Mouse (Mus musculus) cerebellum, adult 11-12 months (tissue): ENCODE measurements at regions not wholly inside any gene's neighbourhood (a gene's known extent, or its start where the extent isn't known, plus 50 kb on each side); places are given as distances from the start of the nearest gene placed in this dataset.

Experiments used
- DNase-seq: peaks from one replicate; pipeline ENCODE4 v3.0.0; 2022

GRCm38 (mm10) chr14:58487836-58488235 is 417.5 kb downstream of the Fgf9 start:
- no peak for DNase-seq

- no peak for DNase-seq
Observed at GRCm38 (mm10) chr14:58480454-58480853, 410.1 kb downstream of the Fgf9 start.

GRCm38 (mm10) chr14:58470678-58471077 is 400.3 kb downstream of the Fgf9 start:
- no peak for DNase-seq

DNA sequence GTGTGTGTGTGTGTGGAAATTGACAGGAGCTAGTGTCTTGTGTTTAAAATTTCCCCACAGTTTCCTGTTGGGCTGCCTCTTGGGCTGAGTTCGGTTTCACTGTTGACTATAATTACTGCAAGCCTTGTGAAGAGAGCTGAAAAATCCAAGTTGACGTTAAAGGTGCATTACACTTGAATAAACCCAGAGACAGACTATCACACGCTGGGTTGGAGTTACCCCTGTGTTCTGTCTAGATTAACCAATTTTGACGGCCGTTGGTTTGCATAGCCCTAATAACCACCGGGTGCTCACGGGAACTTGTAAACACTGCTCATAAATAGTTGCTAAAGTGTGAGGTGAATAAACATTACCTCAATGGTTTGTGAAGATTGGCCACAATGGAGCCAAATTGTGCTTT is 398.1 kb downstream of the Fgf9 start:
- DNase-seq, result no peak

DNA sequence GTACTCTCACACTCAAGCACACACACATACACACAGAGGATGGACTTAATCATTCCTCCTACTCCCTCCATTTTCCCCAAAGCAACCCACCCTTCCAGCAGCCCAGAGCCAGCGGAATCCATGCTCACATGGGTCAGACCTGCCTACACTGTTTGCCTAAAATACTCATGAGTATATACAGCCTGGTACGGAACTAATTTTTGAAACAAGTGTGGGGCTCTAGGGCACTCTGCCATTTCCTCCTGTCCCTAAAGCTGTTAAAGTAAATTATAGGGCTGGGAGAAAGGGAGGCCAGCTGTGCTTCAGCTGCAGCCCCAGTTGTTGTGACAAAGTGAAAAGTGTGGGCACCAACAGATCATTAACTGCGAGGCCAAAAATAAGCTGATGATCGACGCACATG is 397.5 kb downstream of the Fgf9 start:
- DNase-seq, result no peak

GRCm38 (mm10) chr14:58446776-58447354 is 376.5 kb downstream of the Fgf9 start:
- DNase-seq, result peak; percentile 6

DNA sequence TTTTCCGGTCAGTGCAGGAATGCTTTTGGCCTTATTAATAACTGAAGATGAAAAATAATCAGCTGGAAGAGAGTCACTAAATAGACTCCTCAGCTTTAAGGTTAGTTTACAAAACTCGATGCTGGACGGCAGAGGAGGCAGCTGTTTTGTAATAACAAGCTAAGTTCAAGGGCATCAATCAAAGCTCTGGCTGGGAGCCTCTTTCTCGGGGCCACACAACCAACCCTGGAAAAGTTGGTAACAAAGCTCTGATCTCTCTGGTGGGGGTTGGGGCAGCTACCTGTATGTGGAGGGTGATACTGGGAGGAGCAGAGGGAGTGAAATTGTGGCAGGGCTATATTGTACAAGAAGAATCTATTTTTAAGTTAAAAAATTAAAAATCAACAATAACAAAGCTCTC is 374.1 kb downstream of the Fgf9 start:
- no peak for DNase-seq

- no peak for DNase-seq
Observed at GRCm38 (mm10) chr14:58442501-58442900, 372.2 kb downstream of the Fgf9 start.

DNA sequence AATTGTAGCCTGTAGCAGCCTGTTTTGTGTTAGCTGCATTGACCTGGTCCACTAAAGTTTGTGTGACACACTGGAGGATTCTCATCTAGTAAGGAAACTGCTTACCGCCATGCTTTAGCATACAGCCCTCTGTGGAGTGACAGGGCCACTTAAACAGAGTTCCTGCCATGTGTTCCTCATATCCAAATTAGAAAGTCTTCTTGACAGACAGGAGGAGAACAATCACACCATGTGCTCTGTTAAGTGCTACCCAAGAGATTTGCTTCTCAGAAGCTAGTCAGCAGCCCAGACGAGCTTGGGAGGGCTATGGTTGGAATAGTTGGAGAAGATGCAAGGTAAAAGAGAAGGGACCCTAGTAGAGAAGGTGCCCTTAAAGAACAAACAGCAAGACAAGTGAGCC is 369.6 kb downstream of the Fgf9 start:
- DNase-seq, result no peak

- DNase-seq, result no peak
Observed at GRCm38 (mm10) chr14:58436096-58436495, 365.7 kb downstream of the Fgf9 start.

GRCm38 (mm10) chr14:58426472-58426871 is 356.1 kb downstream of the Fgf9 start:
- DNase-seq, result no peak

- DNase-seq, result no peak
Observed at GRCm38 (mm10) chr14:58421904-58422303, 351.6 kb downstream of the Fgf9 start.

- no peak for DNase-seq
Observed at GRCm38 (mm10) chr14:58417545-58417944, 347.2 kb downstream of the Fgf9 start.

- no peak for DNase-seq
Observed at GRCm38 (mm10) chr14:58392055-58392726, 321.8 kb downstream of the Fgf9 start.

GRCm38 (mm10) chr14:58390741-58391140 is 320.4 kb downstream of the Fgf9 start:
- no peak for DNase-seq

GRCm38 (mm10) chr14:58387348-58388000 is 317.1 kb downstream of the Fgf9 start:
- no peak for DNase-seq

DNA sequence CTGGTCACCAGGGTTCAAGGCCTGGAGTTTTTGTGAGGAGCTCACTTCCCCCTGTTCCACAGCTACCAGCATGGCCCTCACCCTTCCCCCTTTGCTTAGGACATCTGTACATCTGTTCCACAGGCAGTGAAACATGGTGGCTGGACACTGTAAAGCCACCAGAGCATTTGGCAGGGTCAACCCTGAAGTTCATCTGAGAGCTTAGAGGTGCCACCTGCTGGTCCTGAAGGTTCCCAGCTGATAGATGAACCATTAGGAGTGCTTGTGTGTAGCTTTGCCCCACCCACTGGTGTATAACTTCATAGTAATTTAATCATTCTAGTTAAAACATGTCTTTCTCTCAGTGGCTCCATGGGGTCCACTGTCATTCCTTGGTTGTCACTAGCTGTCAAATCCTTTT is 304.7 kb downstream of the Fgf9 start:
- DNase-seq, result peak; percentile 5

- no peak for DNase-seq
Observed at GRCm38 (mm10) chr14:58356824-58357223, 286.5 kb downstream of the Fgf9 start.

GRCm38 (mm10) chr14:58352986-58353385 is 282.6 kb downstream of the Fgf9 start:
- DNase-seq, result no peak

GRCm38 (mm10) chr14:58336148-58336547 is 265.8 kb downstream of the Fgf9 start:
- DNase-seq, result no peak

- no peak for DNase-seq
Observed at GRCm38 (mm10) chr14:58323164-58323563, 252.8 kb downstream of the Fgf9 start.

DNA sequence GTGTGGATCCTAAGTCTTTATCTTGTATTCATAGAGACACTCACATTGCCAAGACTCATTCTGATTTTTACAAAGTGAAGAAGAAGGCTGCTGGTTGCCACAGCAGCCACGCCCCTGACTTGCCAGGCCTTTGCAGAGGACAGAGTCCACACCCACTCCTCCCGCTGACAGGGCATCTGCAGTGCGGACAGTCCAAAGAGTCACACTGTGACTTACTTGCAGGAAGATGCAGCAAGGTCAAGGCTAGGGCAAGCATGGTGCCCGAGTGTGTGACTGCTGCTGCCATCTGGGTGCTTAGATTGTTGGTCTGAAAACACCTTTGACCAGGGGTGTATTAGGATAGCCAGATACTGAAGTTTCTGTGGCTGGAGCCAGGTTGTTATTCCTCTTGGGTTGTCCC is 252.1 kb downstream of the Fgf9 start:
- DNase-seq, result no peak

DNA sequence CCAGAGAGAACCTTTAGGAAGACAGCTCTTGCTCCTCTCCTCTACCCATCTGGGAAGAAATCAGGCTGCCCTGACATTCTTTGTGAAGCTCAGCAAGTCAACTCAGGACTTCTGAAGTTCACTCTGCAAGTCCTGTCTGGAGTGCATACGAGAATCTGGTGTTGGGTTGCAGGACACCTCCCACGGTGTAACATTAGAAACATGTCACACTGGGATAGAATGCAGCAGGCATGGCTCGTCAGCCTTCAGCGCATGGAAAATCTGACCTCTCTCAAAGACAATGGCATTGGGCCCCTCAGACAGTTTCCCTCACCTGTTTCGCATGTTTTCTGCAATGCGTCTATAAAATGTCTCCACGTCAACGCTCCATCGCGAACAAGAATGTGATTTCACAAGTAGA is 251.5 kb downstream of the Fgf9 start:
- no peak for DNase-seq

GRCm38 (mm10) chr14:58321234-58321633 is 250.9 kb downstream of the Fgf9 start:
- no peak for DNase-seq

GRCm38 (mm10) chr14:58317640-58318039 is 247.3 kb downstream of the Fgf9 start:
- DNase-seq, result no peak
